Mouse (Mus musculus) adrenal gland, adult 8-10 months (tissue): ENCODE data around the gene Myo15b. TPM values are rescaled to one million over a fixed set of nuclear protein-coding genes. Genes with fewer than 3 reads are reported as not detected.

Experiments used
- DNase-seq: peaks from one replicate; pipeline ENCODE4 v3.0.0; 2022
- total RNA-seq, 4 experiments: library from RNA; stranded (reverse); gene quantifications; 2 replicates each; pipeline ENCODE4 v1.2.4; 2022

The Myo15b gene
- total RNA-seq, 4 experiments from 2014 or later = 0.09 to 1.1 (median 0.32) TPM; not detected in 1

DNA sequence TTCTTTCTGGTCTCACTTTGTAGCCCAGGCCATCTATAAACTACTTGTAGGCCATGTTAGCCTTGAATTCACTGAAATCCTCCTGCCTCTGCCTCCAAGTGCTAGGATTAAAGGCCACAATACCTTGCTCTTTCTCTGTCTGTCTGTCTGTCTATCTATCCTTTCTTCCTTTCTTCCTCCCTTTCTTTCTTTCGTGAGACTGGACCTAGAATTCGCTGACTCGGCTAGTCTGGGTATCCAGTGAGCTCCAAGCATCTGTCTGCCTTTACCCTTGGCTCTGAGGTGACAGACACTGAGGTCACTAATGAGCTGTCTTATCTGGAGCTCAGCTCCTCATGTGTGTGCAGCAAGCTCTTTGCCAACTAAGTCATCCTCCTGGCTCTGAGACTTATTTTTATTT, 17.7 kb downstream of the Myo15b start:
- no peak for DNase-seq

DNA sequence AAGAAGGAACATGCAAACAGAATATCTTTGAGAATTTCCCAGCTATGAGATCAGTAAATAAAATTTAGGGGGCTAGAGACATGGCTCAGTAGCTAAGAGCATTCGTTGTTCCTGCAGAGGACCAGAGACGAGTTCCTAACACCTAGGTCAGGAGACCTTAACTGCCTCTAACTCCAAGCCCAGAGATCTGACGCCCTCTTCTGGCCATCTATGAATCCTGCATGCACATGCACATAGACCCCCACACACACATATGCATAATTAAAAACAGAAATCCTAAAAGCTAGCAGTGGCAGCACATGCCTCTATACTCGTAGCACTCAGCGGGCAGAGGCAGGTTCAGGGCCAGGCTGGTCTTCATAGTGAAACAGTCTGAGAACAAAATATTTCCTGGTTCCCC, 18.2 kb downstream of the Myo15b start:
- DNase-seq = no peak

DNA sequence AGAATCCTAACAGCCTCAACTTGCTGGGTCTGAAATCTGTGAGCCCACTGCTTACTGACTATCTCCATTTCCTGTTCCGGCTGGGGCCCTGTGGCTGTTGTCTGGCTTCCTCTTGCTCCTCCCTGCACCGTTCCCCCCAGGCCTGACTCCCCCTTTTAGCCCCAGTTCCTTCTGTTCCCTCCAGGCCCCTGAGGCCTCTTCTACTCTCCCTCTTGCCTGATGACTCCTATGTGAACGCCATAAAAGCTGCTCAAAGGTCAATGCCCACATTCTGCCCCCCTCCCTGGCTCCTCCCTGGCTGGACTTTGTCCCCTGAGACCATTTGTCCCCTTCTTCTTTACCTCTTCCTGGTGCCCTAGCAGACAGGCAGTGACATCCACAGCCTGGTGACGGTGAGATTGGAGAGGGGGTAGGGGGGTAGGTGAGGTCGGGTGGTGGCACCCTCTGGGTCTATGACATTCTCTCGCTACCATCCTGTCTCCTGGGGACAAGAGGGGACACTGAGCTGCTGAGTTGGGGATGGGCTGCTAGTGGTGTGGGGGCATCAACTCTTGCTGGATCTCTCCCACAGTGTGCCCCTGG, 19.1 kb downstream of the Myo15b start:
- no peak for DNase-seq

DNA sequence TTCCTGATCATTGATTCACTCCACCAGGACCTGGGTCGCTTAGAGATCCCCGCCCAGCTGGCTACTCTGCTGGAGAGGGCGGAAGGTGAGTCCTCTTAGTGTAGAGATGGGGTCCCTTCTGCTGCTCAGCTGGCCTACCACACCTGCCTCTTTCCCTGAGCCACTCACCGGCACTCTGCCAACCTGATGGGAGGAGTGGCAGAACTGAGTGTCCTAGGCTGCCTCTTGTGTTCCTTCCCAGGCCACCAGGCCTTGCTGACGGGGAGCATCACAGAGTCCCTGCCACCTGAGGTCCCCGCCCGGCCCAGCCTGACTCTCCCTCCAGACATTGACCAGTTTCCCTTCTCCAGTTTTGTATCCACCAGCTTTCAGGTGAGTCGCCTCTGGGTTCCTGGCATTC, 19.9 kb downstream of the Myo15b start:
- DNase-seq = no peak

DNA sequence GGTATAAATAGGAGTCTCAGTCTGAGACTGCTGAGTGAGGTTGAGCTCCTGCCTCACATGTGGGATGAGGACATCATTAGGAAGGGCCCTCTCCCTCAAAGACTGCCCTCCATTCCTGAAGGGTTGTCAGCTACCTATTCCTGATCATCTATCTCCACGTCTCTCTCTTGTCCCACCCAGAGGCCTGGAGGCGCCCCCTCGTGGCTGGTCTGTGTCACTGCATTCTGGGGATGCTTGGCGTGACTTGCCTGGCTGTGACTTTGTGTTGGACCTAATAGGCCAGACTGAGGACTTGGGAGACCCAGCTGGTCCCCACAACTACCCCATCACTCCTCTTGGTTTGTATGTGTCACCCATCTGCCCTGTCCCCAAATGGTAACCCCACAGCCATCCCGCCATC, 22.8 kb downstream of the Myo15b start:
- no peak for DNase-seq

DNA sequence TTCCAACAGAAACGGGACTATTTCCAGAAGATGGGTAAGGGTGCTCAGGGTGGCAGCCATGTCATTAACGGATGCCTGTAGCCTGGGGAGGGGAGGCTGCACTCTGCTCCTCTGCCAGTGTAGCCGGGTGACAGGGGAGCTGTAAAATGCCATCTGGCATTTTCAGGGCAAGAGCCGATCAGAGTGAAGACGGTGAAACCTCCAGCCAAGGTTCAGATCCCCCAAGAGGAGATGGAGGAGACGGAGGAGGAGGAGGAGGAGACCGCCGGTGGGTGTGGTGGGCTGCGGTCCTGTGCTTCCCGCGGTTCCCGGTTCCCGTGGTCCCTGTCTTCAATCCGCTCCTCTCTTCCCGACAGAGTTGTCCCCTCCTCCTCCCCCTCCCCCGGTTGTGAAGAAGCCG, 25.0 kb downstream of the Myo15b start:
- no peak for DNase-seq

DNA sequence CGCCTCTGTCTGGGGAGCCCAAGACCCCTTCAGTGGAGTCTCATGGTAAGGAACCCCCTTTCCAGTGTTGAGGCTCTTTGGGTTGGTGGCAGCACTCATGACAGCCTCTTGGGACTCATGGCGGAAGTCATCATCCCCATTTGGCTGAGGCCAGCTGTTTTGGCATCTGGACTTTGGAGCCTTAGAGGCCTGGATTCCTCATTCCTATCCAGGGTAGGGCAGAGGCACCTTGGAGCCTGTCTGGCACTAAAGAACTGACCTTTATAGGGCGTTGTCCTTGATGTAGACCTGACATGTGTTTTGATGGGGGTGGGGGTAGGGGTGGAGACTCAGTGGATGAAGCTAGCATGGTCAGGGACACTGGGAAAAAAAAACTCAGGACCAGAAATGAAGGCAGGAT, 26.2 kb downstream of the Myo15b start:
- DNase-seq = no peak

DNA sequence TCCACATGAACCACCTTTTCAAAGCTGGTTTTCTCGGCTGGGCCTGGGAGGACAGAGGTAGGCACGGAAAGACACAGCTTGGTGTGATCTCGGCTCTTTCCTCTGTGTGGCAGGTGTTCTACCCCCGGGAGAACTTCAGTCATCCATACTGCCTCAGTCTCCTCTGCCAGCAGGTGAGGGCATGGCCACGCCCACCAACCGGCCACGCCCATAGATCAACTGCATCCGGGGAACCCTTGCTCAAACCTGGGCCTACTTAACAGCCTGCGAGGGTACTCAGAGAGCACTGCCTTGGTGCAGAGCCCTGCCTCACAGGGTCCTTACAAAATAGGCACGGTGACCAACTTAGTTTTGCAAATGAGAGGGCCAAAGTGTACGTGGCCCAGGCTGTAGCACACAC, 27.1 kb downstream of the Myo15b start:
- DNase-seq = no peak

DNA sequence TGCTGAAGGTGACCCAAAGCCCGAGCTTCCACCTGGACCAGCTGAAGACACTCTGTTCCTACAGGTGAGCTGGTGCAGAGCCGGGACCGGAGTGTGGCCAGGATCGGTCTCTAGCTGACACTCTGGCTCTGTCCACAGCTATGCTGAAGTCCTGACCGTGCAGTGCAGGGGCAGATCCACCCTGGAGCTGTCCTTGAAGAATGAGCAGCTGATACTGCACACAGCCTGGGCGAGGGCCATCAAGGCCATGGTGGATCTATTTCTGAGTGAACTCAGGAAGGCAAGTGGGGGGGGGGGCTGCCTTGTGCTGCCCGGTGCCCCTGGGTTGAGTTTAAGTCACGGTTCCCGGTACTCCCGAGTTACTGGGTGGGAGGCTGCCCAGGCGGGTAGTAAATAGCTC, 28.2 kb downstream of the Myo15b start:
- DNase-seq = no peak

DNA sequence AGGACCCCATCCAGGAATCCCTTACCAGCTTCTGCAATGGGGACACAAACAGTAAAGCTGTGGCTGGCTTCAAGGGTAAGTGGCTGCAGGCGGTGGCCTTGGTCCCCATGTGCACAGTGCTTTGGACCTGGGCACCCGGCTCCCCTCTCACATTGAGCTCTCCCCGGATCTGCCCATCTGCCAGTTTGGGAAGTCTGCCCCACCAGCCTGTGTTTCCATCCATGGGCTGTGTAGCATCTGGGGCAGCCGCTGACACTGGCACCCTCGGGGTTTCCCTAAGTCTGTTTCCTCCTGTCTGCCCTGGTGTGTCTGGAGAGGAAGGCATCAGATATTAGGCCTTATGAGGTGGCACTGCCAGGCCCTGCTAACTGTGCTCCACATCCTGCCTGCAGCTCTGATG, 29.8 kb downstream of the Myo15b start:
- no peak for DNase-seq

DNA sequence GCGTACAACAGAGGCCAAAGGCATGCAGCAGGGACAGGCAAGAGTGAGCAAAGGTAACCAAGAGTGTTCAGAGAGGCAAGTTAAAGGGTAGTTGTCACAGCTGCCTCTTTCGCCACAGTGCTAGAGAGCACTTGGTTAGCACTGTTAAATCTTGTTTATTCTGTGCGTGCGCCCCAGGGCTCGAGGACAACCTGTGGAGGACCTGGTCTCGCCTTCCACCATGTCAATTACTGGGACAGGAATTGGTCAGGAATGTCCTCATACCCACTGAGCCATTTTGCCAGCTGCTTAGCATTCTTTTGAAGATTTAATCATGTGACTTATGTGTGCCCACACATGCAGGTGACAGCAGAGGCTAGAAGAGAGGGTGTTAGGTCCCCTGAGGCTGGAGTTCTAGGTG, 31.0 kb downstream of the Myo15b start:
- no peak for DNase-seq

DNA sequence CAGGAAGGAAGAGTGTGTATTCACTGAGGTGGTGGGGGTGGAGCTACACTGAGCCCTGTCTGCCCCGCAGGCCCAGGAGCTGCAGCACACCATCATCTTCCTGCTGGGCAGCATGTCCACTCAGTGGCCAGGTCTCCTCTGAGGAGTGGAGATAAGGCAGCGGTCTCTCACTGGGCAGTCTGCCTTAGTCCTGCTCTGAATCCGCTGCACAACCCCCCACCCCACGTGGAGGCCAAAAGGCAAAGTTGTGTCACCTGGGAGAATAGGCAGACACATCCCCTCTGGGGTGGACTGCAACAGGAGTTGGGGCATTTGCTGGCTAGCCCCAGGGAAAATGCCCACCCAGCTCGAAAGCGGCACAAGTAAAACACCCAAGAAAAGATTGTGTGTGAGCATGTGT, 34.0 kb downstream of the Myo15b start:
- DNase-seq = no peak

DNA sequence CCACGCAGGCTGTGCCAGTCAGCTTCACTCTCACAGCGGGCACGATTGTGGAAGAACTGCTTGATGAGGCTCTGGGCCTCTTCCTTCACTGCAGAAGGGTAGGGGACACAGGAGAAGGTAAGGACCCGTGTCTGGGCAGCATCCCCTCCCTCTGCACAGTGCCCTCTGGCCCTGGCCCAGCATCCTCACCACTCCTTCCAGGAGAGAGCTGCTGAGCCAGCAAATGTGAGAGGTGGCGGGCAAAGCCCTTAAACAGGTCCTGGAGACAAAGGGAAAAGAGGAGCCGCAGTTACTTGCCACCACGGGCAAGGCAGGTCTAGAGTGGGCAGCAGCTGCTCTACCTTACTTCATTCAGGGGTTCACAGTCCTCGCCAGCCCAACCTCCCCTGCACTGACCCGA, 34.9 kb downstream of the Myo15b start:
- no peak for DNase-seq

DNA sequence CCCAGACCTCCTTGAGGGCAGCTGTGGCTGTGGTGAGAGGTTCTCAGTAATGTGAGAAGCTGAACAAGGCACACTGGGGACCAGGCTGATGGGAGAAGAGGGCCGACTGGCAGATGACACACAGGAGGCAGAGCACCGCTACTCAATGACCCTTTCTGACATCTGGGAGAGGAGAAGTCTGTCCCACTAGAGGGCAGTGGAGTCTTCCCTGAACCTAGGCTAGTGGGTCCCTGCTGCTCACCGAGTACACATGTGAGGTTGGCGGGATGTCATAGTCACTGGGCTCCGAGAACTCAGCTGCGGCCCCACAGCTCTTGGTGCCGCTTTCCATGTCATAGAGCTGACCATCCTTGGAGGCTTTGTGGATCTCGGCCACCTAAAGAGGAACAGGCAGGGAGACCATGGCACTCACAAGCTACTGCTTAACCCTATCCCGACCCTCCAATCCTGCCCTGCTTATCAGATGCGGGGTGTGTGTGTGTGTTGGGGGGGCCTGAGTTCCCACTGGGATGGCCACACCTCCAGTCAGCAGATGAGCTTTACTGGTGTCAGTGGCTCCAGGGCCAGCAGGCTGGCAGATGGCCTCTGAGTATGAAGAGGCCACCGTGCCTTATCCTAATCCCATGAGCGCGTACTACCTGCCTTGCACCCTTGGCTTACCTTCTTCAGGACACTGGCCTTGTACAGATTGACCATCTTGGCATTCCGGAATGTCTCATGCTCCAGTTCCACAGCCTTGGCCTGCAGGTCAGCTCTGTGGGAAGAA, 36.7 kb downstream of the Myo15b start:
- no peak for DNase-seq

DNA sequence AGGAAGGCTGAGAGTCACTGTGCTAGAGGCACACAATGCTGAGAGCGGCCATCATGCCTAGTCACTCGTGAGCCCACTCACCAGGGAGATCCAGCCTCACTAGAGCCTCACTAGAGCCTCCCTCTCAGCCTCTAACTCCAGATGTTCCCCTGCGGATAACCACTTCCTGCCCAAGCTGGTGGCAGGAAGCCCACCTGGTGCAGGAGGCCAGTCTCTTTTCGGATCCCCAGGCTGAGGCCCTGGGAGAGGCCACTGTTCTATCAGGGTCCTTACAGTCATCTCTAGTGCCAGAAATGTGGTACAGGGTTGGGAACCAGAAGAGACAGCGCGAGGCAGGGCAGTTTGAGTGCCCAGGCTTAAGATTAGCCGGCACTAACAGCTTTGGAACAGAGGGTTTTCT, 40.2 kb downstream of the Myo15b start:
- DNase-seq = no peak

DNA sequence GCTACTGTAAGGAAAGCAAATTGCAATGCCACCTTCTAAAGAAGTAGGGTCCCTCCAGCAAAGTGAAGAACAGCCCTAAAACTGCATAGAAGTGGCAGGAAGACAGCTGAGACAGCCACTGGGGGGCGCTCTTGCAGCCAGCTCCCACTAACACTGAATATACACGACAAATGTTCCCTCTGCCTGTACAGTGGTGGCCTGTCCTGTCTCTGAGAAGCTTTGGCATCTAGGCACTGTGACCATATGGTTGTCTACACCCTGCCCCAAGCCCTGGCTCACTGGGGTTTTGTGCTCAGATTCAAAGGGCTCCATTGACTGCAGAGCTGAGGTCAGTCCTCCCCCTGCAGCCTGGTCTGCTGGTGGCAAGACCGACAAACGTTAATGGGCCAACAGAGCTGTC, 40.7 kb downstream of the Myo15b start:
- DNase-seq = no peak

DNA sequence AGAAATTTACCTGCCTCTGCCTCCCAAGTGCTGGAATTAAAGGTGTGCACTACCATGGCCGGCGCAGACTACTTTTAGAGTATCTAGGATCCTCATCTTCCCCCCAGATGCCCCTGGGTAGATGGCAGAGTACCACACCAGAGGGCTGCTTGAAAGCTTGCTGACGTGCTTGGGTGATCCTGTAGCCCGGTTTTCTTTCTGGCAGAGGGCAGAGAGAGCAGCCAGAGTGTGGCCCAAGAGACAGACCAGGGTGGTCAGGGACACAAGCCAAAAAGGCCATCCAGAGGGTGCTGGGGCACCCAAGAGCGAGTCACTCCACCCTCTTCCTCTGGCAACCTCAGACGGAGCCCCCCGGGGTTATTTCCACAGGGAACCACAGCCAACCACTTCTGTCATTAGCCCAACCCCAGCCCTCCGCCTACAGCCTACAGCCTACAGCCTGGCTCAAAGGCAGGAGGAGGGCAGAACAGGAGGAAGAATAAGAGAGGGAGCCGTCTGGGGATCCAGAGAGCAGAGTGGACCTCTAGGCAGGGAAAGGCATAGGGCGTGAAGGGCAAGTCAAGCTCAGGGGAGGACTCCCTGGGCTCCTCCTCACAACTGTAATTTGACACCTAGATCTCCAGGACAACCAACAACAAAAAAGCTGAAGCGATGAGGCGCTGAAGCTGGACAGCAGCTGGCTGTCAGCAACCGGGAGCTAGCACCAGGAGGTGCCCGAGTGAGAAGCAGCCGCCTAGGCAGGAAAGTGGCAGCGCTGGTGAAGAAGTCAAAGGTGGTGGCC, 41.5 kb downstream of the Myo15b start, which contains the start of gene Smim5:
Gene Smim5 (plus strand): TSS at position 481 of the 781 bp plus-strand sequence.
- no peak for DNase-seq

DNA sequence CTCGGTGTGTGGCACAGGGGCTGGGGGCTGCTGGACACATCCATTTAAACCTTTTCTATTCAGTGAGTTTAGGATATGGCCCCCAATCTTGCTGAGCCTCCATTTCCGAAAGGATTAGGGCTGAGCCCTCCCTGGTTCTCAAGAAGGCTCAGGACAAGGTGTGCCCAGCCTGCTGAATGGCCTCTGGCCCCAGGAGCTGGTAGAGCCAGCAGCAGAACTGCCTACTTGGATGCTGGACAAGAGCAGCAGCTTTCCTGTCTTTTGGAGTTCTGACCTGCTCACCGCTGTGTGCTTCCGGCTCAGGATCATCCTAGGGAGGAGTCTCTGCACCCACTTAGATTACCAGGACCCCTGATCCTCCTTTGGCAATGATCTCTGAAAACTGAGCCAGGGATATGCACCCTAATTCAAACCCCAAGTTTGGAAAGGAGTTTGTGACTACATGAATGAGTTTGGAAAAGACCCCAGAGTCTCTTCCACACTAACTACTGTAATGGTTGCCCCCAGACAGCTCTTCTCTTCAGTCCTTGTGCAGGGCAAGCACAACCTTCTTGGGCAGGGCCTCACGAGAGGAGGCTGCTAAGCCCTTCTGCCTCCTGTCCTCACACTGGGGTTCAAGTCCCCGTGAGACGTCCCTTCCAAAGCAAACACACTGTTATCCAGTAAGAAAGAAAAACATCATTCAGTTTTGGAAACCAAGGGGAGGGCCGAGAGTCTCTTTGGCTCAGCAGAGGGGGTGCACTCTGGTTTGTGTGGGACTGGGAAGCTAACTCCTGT, 42.5 kb downstream of the Myo15b start:
- no peak for DNase-seq

DNA sequence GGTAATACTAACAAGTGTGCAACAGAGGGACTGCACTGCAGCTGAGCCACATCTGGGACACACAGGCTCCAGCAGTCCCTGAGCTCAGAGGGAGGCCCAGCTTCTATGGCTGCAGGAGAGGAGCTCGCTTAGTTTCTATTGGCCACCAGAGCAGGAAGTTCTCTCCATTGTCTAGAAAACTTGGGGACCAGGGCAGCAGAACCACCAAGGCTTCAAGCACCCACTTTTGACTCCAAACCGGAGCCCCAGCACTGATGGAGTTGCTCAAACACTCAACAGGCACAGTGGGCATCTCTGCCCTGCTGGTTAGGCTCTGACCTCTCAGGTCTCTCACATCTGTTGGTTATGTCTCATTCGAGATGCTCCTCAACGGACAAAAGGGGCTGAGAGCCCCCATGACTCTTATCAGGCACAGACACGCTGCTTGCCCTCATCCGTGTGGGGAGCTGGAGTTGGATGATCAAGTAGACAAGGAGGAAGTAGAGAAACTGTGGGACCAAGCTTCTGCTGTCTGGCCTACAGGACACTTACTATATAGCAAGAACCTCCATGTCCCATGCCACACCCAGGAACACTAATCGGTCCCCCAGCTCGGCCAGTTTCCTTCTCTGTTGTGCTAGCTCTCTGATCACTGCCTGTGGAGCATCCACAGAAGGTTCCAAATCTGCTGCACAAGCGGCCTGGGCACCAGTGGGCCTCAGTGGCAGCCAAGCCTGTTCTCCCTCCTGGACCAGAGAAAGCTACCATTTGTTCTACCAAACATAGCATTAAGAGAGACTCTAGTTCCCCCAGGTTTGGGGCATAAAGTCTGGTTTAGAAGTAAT, 43.3 kb downstream of the Myo15b start:
- DNase-seq = no peak

DNA sequence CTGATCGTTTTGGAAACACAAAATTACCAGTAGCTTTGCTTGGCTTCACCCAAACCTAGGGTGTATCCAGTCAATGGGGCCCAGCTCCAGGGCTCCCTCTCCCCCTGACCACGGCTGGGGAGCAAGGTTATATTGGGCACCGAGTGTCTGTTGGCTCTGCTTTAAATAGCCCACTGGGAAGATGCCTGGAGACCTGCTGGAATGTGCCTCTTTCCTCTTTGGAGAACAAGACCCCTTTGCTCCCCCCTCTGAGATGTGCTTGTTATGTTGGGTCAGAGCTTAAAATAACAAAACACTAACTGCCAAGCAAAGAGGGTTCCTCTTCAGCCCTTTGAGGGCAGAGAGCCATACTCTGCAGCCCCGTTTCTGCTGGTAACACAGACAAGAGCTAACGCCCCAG, 44.0 kb downstream of the Myo15b start:
- no peak for DNase-seq

DNA sequence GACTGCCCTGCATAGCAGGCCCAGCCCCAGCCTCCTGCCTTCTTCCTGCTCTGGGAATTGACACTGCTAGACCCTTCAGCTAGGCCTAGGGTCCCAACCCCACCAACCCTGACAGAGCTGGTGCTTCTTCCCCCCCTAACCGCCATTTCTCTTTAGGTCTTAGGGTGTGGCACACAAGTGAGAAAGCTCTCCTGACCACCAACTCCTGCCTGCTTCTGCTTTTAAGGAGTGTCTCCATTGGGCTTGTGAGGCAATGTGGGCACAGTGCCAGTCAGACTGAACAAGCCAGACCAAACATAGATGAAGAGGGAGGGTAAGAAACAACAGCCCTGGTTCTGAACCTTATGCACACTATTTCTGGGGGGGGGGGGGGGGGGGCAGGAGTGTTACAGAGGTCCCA, 44.6 kb downstream of the Myo15b start:
- DNase-seq = no peak
